Mouse (Mus musculus) forebrain, embryonic 16.5 days (tissue): Measurements from ENCODE around the gene Mthfsd. TPM values are rescaled to one million over a fixed set of nuclear protein-coding genes. Genes with fewer than 3 reads are reported as not detected.
A peak's percentile ranks its signal among the peaks of the same experiment; 100 is the strongest.
"Not testable (repeated sequence)": the region's sequence is repeated elsewhere in the genome, so short reads cannot be mapped to it uniquely, and the experiment has no call there.

Source experiments
- ATAC-seq: fragments of 200-750 bp; cut with Nextera tagmentation; 2 replicates; pipeline ENCODE4 v1.8.0; 2017; ENCODE audit warnings: mild to moderate bottlenecking, moderate library complexity
- H3K27ac ChIP-seq: fragments of 300-500 bp; sonication (generic); 2 replicates; pipeline ENCODE4 v1.5.1; 2014; ENCODE audit warnings: low read length, control low read depth
- H3K27me3 ChIP-seq: fragments of 300-500 bp; sonication (generic); replicated peaks from 2 replicates; pipeline ENCODE4 v1.6.1; 2014; ENCODE audit warnings: low read length; ENCODE audit not compliant: control insufficient read depth, insufficient read depth
- H3K36me3 ChIP-seq: fragments of 300-500 bp; sonication (generic); 2 replicates; pipeline ENCODE4 v1.6.1; 2014; ENCODE audit not compliant: control insufficient read depth, insufficient read depth
- H3K4me1 ChIP-seq: fragments of 300-500 bp; sonication (generic); replicated peaks from 2 replicates; pipeline ENCODE4 v1.6.1; 2014; ENCODE audit warnings: low read length; ENCODE audit not compliant: control insufficient read depth, insufficient read depth
- H3K4me2 ChIP-seq: fragments of 300-500 bp; sonication (generic); 2 replicates; pipeline ENCODE4 v1.6.1; 2014; ENCODE audit warnings: mild to moderate bottlenecking, low read length, control low read depth
- H3K4me3 ChIP-seq: fragments of 300-500 bp; sonication (generic); replicated peaks from 2 replicates; pipeline ENCODE4 v1.5.1; 2014; ENCODE audit warnings: mild to moderate bottlenecking, low read length, control low read depth
- H3K9ac ChIP-seq: fragments of 300-500 bp; sonication (generic); replicated peaks from 2 replicates; pipeline ENCODE4 v1.6.1; 2014; ENCODE audit warnings: low read depth, low read length, control low read depth
- H3K9me3 ChIP-seq: fragments of 300-500 bp; sonication (generic); 2 replicates; pipeline ENCODE4 v1.6.1; 2016; ENCODE audit warnings: low read length; ENCODE audit not compliant: control insufficient read depth
- WGBS: fragments of 180-500 bp; shearing (Covaris S2); extraction: QIAGEN DNeasy Blood & Tissue Kit; methylation state at CpG from one replicate; pipeline ENCODE4 v1.1.7; 2014; 5-methylcytosine and 5-hydroxymethylcytosine counted together
- polyA plus RNA-seq: library from polyadenylated mRNA; unstranded; fragments of >200 nt; fragmentation: Nextera tagmentation; extraction: Ambion mirVana; gene quantifications from 2 replicates; pipeline ENCODE4 v1.2.1, GENCODE M21; 2015

Mthfsd gene
- polyA plus RNA-seq, result 51.8 and 60.0 TPM in 2 replicates

GRCm38 (mm10) chr8:121107668-121108656 is at the start of gene Mthfsd:
TSS of gene Mthfsd (minus strand) at chr8:121108392.
- under 1% methylated on average over 73 of the region's 75 CpGs for WGBS
- peak; percentile 96 for ATAC-seq
- Histone ChIP-seq H3K9me3 (no peaks in the 10 kb centered on the region), H3K4me1 (peaks cover 10% of the 10 kb centered on the region), H3K9ac (peak within 1 kb of the TSS; percentile 83), H3K4me2 (peak within 1 kb of the TSS; percentile 75), H3K27ac (peak within 1 kb of the TSS; percentile 62), H3K36me3 (peaks cover 7% of the 10 kb centered on the region; the same call in 1 of the 2 replicates), H3K27me3 (peaks cover 15% of the 10 kb centered on the region; the same call in 1 of the 2 replicates), H3K4me3 (peak within 1 kb of the TSS; percentile 69)

DNA sequence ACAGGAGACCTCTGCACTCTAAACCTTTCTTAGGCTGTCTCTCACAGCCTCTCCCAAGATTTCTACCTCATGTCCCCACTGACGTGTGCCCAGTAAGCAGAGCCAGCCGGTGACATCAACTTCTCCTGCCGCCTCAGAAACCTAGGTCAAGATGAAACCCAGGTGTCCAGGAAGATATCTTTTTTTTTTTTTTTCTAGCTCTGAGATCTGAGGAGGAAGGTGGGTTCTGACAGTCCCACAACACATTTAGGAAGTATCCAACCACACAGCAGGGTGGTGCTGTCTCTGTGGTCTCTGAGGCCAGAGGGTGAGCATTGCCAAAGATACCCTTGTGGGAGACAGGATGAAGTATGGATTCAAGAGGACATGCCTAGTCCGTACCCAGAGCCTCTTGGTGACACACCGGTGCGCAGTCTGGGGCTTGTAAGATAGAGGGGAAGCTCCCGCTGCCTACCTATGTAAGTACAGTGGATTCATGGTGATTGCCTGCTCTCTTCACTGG is 48.8 kb upstream of the Mthfsd start:
- no peak for ATAC-seq
- Histone ChIP-seq H3K4me3 (no peak overlapping the region), H3K36me3 (no peaks in the 10 kb centered on the region), H3K4me2 (no peak overlapping the region), H3K9me3 (no peaks in the 10 kb centered on the region), H3K27ac (no peak overlapping the region), H3K4me1 (no peaks in the 10 kb centered on the region), H3K9ac (no peak overlapping the region), H3K27me3 (no peaks in the 10 kb centered on the region)
- 92% methylated on average over 7 of the region's 7 CpGs for WGBS

- no peaks in the 10 kb centered on the region for H3K36me3 ChIP-seq
- WGBS, result 69% methylated on average over 12 of the region's 12 CpGs
- no peak overlapping the region for H3K27ac ChIP-seq
- H3K4me2 ChIP-seq, result no peak overlapping the region
- no peak overlapping the region for H3K9ac ChIP-seq
- H3K27me3 ChIP-seq, result no peaks in the 10 kb centered on the region
- no peak overlapping the region for H3K4me3 ChIP-seq
- H3K9me3 ChIP-seq, result no peaks in the 10 kb centered on the region
- no peak for ATAC-seq
- H3K4me1 ChIP-seq, result no peaks in the 10 kb centered on the region
Measured at GRCm38 (mm10) chr8:121152394-121152793, 44.2 kb upstream of the Mthfsd start.

DNA sequence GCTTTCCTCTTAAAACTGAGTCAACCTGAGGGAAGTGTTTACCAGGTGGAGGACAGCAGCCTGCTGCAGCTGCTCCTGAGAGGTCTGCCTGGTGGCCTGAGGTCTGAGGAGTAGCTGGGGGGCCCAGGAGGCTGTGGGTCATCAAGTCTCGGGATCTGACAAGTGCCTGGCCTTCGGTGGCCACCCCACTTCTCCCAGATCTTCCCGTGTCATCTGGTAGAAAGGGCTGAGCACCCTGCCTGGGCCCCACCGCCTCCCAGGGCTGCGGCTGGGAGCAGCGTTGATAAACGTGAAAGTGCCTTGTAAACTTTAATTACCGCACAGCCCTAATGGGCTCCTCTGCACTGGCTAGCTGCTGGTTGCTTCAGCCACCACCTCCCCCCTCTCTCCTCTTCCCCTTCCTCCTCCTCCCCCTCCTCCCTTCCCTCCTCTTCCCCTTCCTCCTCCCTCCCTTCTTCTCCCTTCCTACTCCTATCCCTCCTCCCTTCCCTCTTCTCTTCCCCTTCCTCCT is 40.4 kb upstream of the Mthfsd start:
- 48% methylated on average over 8 of the region's 8 CpGs for WGBS
- no peak for ATAC-seq
- no peak overlapping the region for H3K27ac ChIP-seq
- no peak overlapping the region for H3K9ac ChIP-seq
- H3K4me1 ChIP-seq, result no peaks in the 10 kb centered on the region
- H3K4me2 ChIP-seq, result no peak overlapping the region
- no peak overlapping the region for H3K4me3 ChIP-seq
- no peaks in the 10 kb centered on the region for H3K9me3 ChIP-seq
- H3K27me3 ChIP-seq, result no peaks in the 10 kb centered on the region
- H3K36me3 ChIP-seq, result no peaks in the 10 kb centered on the region

DNA sequence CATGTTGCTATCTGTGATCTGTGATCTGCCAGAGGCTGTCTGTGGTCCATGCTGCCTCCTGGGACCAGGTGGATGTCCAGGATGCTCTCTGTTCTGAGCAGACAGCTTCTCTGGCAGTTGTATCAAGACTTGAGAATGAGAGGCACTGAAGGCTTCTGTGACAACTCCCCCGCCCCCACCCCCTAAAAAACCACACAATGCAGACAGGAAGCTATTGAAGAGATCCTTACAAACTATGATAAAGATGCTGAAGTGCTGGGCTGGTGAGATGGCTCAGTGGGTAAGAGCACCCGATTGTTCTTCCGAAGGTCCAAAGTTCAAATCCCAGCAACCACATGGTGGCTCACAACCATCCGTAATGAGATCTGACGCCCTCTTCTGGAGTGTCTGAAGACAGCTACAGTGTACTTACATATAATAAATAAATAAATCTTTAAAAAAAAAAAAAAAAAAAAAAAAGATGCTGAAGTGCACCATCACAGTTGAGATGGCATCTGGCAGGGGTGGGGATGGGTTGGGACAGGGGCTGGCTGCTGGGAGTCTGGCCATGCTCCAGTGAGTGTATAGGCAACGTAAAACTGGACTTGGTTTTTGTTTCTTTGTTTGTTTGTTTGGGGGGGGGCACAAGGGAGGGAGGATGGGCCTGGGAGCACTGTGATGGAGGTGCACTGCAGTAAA is 37.4 kb upstream of the Mthfsd start:
- 71% methylated on average over 4 of the region's 6 CpGs for WGBS
- not testable (repeated sequence) for ATAC-seq, H3K4me1 ChIP-seq, H3K4me2 ChIP-seq, H3K27me3 ChIP-seq, H3K9me3 ChIP-seq, H3K4me3 ChIP-seq, H3K36me3 ChIP-seq, H3K27ac ChIP-seq, H3K9ac ChIP-seq

DNA sequence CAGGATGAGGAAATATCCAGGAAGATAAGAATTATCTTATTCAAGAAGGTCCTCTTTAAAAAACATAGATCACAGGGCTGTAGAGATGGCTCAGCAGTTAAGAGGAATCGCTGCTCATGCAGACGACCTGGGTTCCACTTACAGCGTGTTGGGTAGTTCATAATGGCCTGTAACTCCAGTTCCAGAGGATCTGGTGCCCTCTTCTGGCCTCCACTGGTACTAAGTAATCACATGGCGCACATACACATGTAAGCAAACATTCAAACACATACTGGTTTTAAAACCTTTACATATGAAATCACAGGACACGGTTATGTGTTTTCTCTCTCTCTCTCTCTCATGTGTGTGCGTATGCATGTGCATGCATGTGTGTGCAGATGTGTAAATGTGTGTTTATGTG is 28.7 kb upstream of the Mthfsd start:
- ATAC-seq, result no peak
- Histone ChIP-seq H3K9me3 (peaks cover 7% of the 10 kb centered on the region; the same call in 1 of the 2 replicates), H3K9ac (no peak overlapping the region), H3K27me3 (peaks cover 5% of the 10 kb centered on the region), H3K27ac (no peak overlapping the region), H3K4me1 (no peaks in the 10 kb centered on the region), H3K36me3 (no peaks in the 10 kb centered on the region), H3K4me2 (no peak overlapping the region), H3K4me3 (no peak overlapping the region)
- 92% methylated on average over 6 of the region's 6 CpGs for WGBS

DNA sequence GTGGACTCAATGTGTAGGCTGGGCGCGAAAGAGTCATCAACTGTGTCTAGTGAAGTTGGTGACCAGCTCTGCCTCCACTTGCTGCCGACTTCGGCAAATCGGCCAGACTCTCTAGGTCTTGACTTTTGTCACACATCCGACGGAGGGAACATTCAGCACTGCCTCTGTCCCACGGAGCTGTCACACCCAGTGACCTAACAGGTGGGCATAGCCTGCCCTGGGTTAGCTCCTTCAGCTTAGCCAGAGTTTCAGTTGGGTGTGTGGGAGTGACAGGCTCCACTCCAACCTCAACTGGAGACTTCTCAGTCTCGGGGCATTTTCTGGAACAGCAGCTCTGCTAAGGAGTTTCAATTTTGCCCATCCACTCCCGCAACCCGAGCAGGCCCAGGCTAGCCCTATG is 26.3 kb upstream of the Mthfsd start:
- H3K36me3 ChIP-seq, result no peaks in the 10 kb centered on the region
- no peak for ATAC-seq

DNA sequence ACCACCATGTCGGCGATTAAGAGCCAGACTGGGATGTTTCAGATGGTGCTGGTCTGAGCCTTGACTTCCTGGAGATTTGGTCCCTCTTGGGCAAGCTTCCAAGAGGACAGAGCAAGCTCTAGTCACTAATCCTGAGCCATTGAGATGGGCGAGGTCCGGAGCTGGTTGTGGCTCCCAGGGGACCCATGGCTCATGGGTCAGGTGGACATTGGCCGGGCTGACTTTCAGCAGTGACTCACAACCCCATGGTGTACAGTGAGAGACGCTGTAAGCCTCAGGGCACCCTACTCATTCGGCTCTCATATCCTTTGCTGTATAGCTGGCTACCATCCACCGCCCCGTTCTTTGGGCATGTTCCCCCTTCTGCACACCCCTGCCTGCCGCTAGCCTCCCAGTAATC is 25.9 kb upstream of the Mthfsd start:
- no peak overlapping the region for H3K4me2 ChIP-seq
- peaks cover 2% of the 10 kb centered on the region; the same call in 1 of the 2 replicates for H3K4me1 ChIP-seq
- H3K4me3 ChIP-seq, result no peak overlapping the region
- H3K9me3 ChIP-seq, result peaks cover 7% of the 10 kb centered on the region; the same call in 1 of the 2 replicates
- H3K9ac ChIP-seq, result no peak overlapping the region
- peaks cover 30% of the 10 kb centered on the region for H3K27me3 ChIP-seq
- WGBS, result 90% methylated on average over 10 of the region's 10 CpGs
- ATAC-seq, result no peak
- no peak overlapping the region for H3K27ac ChIP-seq
- H3K36me3 ChIP-seq, result no peaks in the 10 kb centered on the region

More for the DNA sequence above, 26.3 kb upstream of the Mthfsd start:
- Histone ChIP-seq H3K9me3 (peaks cover 7% of the 10 kb centered on the region; the same call in 1 of the 2 replicates), H3K4me2 (no peak overlapping the region), H3K27ac (no peak overlapping the region), H3K4me3 (no peak overlapping the region), H3K27me3 (peaks cover 25% of the 10 kb centered on the region), H3K9ac (no peak overlapping the region), H3K4me1 (no peaks in the 10 kb centered on the region)
- 89% methylated on average over 11 of the region's 11 CpGs for WGBS
